Mouse (Mus musculus) ES-E14 (cell line): Measurements from ENCODE around the gene Creb3l2. TPM values are rescaled to one million over a fixed set of nuclear protein-coding genes. Genes with fewer than 3 reads are reported as not detected.

Source experiments
- DNase-seq: peaks from one replicate; pipeline ENCODE4 v3.0.0-alpha.2; 2013; ENCODE audit warnings: low read depth, low spot score
- H3K27ac ChIP-seq: 2 replicates; pipeline ENCODE4 v1.5.1; 2012; ENCODE audit warnings: low read depth, mild to moderate bottlenecking, low read length, moderate library complexity, mixed read lengths; ENCODE audit not compliant: poor library complexity, insufficient read depth, severe bottlenecking
- H3K36me3 ChIP-seq: 2 replicates; pipeline ENCODE4 v1.6.1; 2012; ENCODE audit warnings: mild to moderate bottlenecking, low read length, moderate library complexity, mixed read lengths; ENCODE audit not compliant: control insufficient read depth, poor library complexity, insufficient read depth, severe bottlenecking
- H3K4me1 ChIP-seq, 2 experiments: fragments of 150-350 bp in 1 of 2; sonication (generic) in 1 of 2; 2 replicates each; pipeline ENCODE4 v1.6.1; 2012; ENCODE audit warnings: low read length in 2 of 2, mild to moderate bottlenecking in 1 of 2, mixed read lengths in 1 of 2; ENCODE audit not compliant: control insufficient read depth in 2 of 2, insufficient read depth in 2 of 2, poor library complexity in 1 of 2
- H3K4me3 ChIP-seq, 2 experiments: fragments of 150-350 bp in 1 of 2; sonication (generic) in 1 of 2; 2 replicates each; pipeline ENCODE4 v1.5.1; 2012; ENCODE audit warnings: low read length in 2 of 2, low read depth in 1 of 2, mild to moderate bottlenecking in 1 of 2, mixed read lengths in 1 of 2; ENCODE audit not compliant: insufficient read depth in 1 of 2, poor library complexity in 1 of 2, severe bottlenecking in 1 of 2
- H3K9ac ChIP-seq: 2 replicates; pipeline ENCODE4 v1.6.1; 2012; ENCODE audit warnings: low read depth, mild to moderate bottlenecking, low read length, mixed read lengths; ENCODE audit not compliant: poor library complexity, insufficient read depth, severe bottlenecking
- H3K9me3 ChIP-seq: fragments of 150-350 bp; sonication (generic); 2 replicates; pipeline ENCODE4 v1.6.1; 2012; ENCODE audit warnings: low read depth, mild to moderate bottlenecking, low read length; ENCODE audit not compliant: control insufficient read depth, insufficient read depth
- CHD2 ChIP-seq: IDR thresholded peaks from 2 replicates; pipeline ENCODE4 v1.6.1; 2014; ENCODE audit warnings: mild to moderate bottlenecking, low read depth, low read length, inconsistent platforms
- HCFC1 ChIP-seq: IDR thresholded peaks from 2 replicates; pipeline ENCODE4 v1.6.1; 2012; ENCODE audit warnings: low read length, inconsistent platforms, borderline replicate concordance; ENCODE audit not compliant: insufficient read depth
- MAFK ChIP-seq: IDR thresholded peaks from 2 replicates; pipeline ENCODE4 v1.6.1; 2014; ENCODE audit warnings: mild to moderate bottlenecking, low read depth, low read length, inconsistent platforms; ENCODE audit not compliant: insufficient read depth
- ZC3H11A ChIP-seq: IDR thresholded peaks from 2 replicates; pipeline ENCODE4 v1.6.1; 2012; ENCODE audit warnings: low read depth, mild to moderate bottlenecking, inconsistent platforms, low read length, borderline replicate concordance
- ZNF384 ChIP-seq: IDR thresholded peaks from 2 replicates; pipeline ENCODE4 v1.6.1; 2012; ENCODE audit warnings: low read depth, low read length, inconsistent platforms
- in situ Hi-C, 2 experiments: fragments of 600-800 bp; cut with MboI; formaldehyde crosslinking; loops; one replicate each; pipeline ENCODE4 v1.15.1; 2025; ENCODE audit warnings: low sequenced_read_pairs in 2 of 2, inconsistent platforms in 1 of 2; ENCODE audit not compliant: unreplicated experiment in 2 of 2
- total RNA-seq: library from RNA; depleted of rRNA; stranded (reverse); fragments of 300-350 nt; gene quantifications from 2 replicates; pipeline ENCODE4 v1.2.3, GENCODE M21; 2012

The Creb3l2 gene
- total RNA-seq, 1 experiment = 5.8 TPM

- no peaks in the 10 kb centered on the region for H3K9me3 ChIP-seq
- DNase-seq = no peak
- in situ Hi-C loops = no loop called here
- no peaks in the 10 kb centered on the region for H3K36me3 ChIP-seq
- H3K27ac ChIP-seq = no peak overlapping the region
- TF ChIP-seq CHD2 = no peak
- TF ChIP-seq HCFC1 = no peak
- TF ChIP-seq MAFK = no peak
- TF ChIP-seq ZNF384 = no peak
- TF ChIP-seq ZC3H11A = no peak
- H3K4me3 ChIP-seq = peak overlapping the region; percentile 15 to 81; a peak in 2 of 4 replicates
- peaks cover 10 to 11% of the 10 kb centered on the region in 2 experiments for H3K4me1 ChIP-seq
- no peak overlapping the region for H3K9ac ChIP-seq
Observed at GRCm38 (mm10) chr6:37440491-37441250, 1.3 kb downstream of the Creb3l2 start.

- no peak for DNase-seq
- no peak overlapping the region for H3K9ac ChIP-seq
- in situ Hi-C loops = no loop called here
- no peak overlapping the region for H3K4me3 ChIP-seq
- no peak for TF ChIP-seq HCFC1
- 0 out of 2 replicates have a peak, but pooled peaks have one; percentile 20 for TF ChIP-seq CHD2
- H3K4me1 ChIP-seq = peaks cover 14% of the 10 kb centered on the region in 2 experiments
- no peaks in the 10 kb centered on the region for H3K9me3 ChIP-seq
- no peak overlapping the region for H3K27ac ChIP-seq
- no peaks in the 10 kb centered on the region for H3K36me3 ChIP-seq
Observed at GRCm38 (mm10) chr6:37439676-37440490, 2.1 kb downstream of the Creb3l2 start.

GRCm38 (mm10) chr6:37438510-37438909, 3.4 kb downstream of the Creb3l2 start:
- DNase-seq = no peak
- H3K4me3 ChIP-seq = no peak overlapping the region
- H3K4me1 ChIP-seq = peaks cover 19% of the 10 kb centered on the region in 2 experiments
- H3K36me3 ChIP-seq = no peaks in the 10 kb centered on the region
- H3K27ac ChIP-seq = no peak overlapping the region
- H3K9ac ChIP-seq = no peak overlapping the region
- no peaks in the 10 kb centered on the region for H3K9me3 ChIP-seq
- no peak for TF ChIP-seq HCFC1
- no peak for TF ChIP-seq MAFK
- TF ChIP-seq ZC3H11A = no peak
- no peak for TF ChIP-seq CHD2
- in situ Hi-C loops = no loop called here

- Histone ChIP-seq H3K9ac (no peak overlapping the region), H3K9me3 (no peaks in the 10 kb centered on the region), H3K4me1 (peaks cover 19% of the 10 kb centered on the region in 2 experiments), H3K4me3 (no peak overlapping the region), H3K27ac (0 out of 2 replicates have a peak overlapping the region, but pooled peaks have one; percentile 2), H3K36me3 (no peaks in the 10 kb centered on the region)
- no peak for DNase-seq
- TF ChIP-seq HCFC1 (no peak), ZC3H11A (no peak), CHD2 (no peak), ZNF384 (no peak), MAFK (no peak)
- in situ Hi-C loops = no loop called here
Observed at GRCm38 (mm10) chr6:37437086-37437485, 4.9 kb downstream of the Creb3l2 start.
